Mouse (Mus musculus) left cerebral cortex, postnatal 4 days (tissue): ENCODE measurements around the gene Gm9507. TPM values are rescaled to one million over a fixed set of nuclear protein-coding genes. Genes with fewer than 3 reads are reported as not detected.
"Not testable (repeated sequence)": the region's sequence is repeated elsewhere in the genome, so short reads cannot be mapped to it uniquely, and the experiment has no call there.

Experiments used
- DNase-seq: peaks from one replicate; pipeline ENCODE4 v3.0.0-alpha.2; 2022
- intact Hi-C: fragments of 180-260 bp; cut with DNase I; formaldehyde crosslinking; loops from one replicate; pipeline ENCODE4 v1.15.1; 2025
- total RNA-seq, 2 experiments: library from RNA; stranded (reverse); gene quantifications; 2 replicates each; pipeline ENCODE4 v1.2.3; 2021

The Gm9507 gene
- total RNA-seq = not detected

DNA sequence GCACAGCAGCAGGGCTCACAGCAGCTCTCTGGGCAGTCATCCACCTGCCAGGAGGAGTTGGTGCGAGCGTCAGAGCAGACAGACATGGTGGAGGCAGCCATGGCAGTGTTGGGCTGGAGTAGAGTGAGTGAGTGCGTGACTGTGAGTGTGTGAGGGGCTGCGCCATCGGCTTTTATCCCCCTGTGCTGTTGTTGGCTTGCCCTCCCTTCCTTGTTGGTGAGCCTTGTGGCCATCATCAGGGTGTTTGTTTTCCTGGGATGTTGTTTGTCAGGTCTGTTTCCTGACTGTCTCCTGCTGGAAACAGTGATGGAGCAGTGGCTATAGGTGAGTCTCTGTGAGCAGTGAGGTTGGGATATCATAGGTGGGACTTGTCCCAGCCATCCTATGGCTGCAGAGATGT is at the start of gene Gm9507:
Gm9507 (minus strand) TSS at position 101 of the 400 bp plus-strand sequence.
- intact Hi-C loops = no loop called here
- DNase-seq = no peak

DNA sequence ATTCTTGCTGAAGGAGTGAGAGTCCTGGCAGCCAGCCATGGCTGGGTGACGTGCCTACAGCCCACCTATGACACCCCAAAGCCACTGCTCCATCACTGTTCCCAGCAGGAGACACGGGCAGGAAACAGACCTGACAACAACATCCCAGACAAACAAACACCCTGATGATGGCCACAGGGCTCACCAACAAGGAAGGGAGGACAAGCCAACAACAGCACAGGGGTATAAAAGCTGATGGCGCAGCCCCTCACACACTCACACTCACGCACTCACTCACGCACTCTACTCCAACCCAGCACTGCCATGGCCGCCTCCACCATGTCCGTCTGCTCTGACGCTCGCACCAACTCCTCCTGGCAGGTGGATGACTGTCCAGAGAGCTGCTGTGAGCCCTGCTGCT is 40.9 kb upstream of the Gm9507 start, which contains the start of gene Gm10318:
Gm10318 (plus strand) TSS at position 301 of the 400 bp plus-strand sequence.
- intact Hi-C loops = no loop called here
- DNase-seq = no peak

DNA sequence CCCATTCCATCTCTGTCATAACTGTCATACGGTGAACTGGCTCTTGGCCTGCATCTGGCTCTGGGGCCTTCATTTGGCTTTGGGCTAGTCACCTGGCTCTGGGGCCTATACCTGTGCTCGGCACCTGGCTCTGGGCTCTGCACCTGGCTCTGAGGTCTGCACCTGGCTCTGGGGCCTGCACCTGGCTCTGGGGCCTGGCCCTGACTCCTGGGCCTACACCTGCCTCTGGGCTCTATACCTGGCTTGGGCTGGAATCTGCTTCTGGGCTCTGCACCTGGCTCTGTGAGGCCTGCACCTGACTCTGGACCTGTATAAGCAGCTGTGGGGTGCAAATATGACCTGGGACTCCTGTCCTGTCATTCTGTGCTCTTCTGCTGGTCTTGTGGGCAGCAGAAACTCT is 35.9 kb upstream of the Gm9507 start:
- intact Hi-C loops = no loop called here
- no peak for DNase-seq

DNA sequence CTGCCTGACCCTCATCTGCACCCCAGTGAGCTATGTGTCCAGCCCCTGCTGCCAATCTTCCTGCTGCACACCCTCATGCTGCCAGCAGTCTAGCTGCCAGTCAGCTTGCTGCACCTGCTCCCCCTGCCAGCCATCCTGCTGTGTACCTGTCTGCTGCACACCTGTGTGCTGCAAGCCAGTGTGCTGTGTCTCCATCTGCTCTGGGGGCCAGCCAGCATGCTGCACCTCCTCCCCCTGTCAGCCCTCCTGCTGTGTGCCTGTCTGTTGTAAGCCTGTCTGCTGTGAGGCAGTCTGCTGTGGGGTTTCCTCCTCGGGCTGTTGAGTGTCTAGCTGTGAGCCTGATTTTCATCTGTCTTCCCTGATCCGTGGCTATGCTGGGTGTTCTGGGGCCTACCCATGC is 35.3 kb upstream of the Gm9507 start:
- peak; percentile 47 for DNase-seq
- intact Hi-C loops = no loop called here

GRCm38 (mm10) chr10:77846503-77846902 is 34.9 kb upstream of the Gm9507 start, which contains the start of gene Gm36176:
Gm36176 (plus strand) TSS chr10:77846803.
- DNase-seq = no peak
- intact Hi-C loops = no loop called here

DNA sequence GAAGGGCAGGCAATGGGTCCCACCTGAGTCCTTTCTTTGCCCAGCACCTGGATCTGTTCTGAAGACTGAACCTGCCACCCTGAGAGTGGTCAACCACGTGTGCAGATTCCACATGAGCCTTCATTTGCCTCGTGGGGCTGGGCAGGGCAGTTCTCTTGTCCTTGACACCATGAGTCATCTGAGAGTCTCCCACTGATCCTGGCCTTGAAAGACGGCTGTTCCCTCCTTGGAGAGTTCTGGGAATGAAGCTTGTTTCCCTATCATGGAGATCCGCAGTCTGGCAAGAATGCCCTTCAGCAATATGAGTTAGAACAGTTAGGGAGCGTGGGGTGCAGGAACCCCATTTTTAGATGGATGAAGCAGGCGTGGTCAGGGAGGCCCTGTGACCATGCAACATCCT is 27.4 kb upstream of the Gm9507 start:
- intact Hi-C loops = no loop called here
- DNase-seq = no peak

GRCm38 (mm10) chr10:77835647-77836046 is 24.0 kb upstream of the Gm9507 start, which contains the start of gene Krtap10-10:
Krtap10-10 (plus strand) TSS chr10:77835947.
- intact Hi-C loops = no loop called here
- no peak for DNase-seq

DNA sequence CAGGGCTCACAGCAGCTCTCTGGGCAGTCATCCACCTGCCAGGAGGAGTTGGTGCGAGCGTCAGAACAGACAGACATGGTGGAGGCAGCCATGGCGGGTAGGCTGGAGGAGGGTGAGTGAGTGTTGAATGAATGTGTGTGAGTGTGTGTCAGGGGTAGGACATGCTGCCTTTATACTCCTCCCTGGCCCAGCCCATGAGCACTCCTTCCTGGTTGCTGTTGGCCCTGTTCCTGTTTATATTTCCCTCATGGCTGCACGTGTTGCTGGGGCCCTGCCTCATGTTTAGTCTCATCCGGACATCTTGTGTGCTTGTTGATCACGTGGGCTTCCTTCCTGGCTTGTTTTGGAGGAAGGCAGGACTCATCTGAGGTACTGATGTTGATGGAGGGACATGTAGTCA is 15.3 kb upstream of the Gm9507 start, which contains the start of gene Krtap10-4:
Krtap10-4 (minus strand) TSS at position 145 of the 400 bp plus-strand sequence.
- DNase-seq = no peak
- intact Hi-C loops = no loop called here

DNA sequence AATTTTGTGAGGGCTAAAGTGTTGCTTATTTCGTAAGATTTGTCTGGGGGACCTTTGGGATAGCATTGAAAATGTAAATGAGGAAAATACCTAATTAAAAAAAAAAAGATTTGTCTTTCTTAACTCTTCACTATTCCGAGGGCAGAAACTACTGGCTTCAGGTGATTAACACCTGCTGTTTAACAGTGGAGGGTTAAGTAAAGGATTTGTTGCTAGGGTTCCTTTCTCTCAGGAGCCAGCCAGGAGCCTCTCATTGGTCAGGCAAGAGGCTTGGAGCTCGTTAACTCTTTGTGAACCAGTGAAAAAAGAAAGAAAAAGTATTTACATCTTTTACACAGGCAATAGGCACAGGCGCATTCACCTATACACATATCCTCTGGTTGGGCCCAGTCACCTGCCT is 7.6 kb upstream of the Gm9507 start:
- intact Hi-C loops = no loop called here
- no peak for DNase-seq

DNA sequence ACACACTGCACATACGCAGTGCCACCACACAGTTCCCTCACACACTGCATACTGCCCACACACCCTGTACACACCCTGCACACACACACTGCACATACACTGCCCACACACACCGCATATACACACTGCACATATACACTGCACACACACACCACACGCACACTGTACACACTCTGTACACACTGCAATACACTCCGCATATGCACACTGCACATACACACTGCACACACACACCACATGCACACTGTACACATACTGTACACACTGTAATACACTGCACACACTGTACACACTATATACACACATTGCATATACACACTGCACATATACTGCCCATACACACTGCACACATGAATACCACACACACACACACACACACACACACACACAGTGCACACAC is 6.9 kb upstream of the Gm9507 start:
- intact Hi-C loops = no loop called here
- DNase-seq = no peak

GRCm38 (mm10) chr10:77815514-77815913 is 3.9 kb upstream of the Gm9507 start:
- intact Hi-C loops = no loop called here
- peak; percentile 17 for DNase-seq

DNA sequence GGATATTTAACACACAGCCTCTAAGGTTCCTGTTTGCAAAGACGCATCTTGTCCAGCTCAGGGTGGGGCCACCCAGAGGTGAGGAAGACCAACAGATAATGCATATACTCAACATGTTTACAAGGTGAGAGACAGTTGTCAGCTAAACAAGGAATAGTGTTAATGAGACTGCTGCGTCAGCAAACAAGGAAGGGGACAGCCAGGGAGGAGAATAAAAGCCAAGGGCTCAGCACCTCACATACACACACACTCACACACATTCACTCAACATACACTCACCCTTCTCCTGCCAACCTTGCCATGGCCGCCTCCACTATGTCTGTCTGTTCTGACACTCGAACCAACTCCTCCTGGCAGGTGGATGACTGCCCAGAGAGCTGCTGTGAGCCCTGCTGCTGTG is 2.7 kb upstream of the Gm9507 start, which contains the start of gene Gm2696:
Gm2696 (plus strand) TSS at position 301 of the 400 bp plus-strand sequence.
- intact Hi-C loops = no loop called here
- DNase-seq = no peak

DNA sequence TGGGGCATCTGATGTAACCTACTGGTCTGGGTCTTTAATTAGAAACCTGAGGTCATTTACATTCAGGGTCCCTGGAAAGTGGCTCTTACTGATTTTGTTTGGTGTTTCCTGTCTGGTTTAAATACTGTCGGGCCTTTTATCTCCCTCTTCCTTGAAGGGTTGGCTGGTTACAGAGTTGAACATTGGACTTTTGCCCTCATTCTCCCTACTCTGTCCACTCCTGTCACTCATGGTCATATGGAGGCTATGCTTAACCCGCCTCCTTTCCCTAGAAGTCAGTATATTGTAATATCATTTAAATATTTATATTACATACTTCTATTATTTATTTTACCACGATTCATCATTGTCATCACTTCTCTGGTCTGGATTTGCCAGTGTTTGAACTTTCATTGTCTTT is 7.5 kb downstream of the Gm9507 start:
- no peak for DNase-seq
- intact Hi-C loops = no loop called here

- DNase-seq = no peak
- intact Hi-C loops = no loop called here
Observed at GRCm38 (mm10) chr10:77798921-77799508, 12.6 kb downstream of the Gm9507 start, which contains the start of gene Gm19668. Gm19668 (minus strand) TSS chr10:77799133.

DNA sequence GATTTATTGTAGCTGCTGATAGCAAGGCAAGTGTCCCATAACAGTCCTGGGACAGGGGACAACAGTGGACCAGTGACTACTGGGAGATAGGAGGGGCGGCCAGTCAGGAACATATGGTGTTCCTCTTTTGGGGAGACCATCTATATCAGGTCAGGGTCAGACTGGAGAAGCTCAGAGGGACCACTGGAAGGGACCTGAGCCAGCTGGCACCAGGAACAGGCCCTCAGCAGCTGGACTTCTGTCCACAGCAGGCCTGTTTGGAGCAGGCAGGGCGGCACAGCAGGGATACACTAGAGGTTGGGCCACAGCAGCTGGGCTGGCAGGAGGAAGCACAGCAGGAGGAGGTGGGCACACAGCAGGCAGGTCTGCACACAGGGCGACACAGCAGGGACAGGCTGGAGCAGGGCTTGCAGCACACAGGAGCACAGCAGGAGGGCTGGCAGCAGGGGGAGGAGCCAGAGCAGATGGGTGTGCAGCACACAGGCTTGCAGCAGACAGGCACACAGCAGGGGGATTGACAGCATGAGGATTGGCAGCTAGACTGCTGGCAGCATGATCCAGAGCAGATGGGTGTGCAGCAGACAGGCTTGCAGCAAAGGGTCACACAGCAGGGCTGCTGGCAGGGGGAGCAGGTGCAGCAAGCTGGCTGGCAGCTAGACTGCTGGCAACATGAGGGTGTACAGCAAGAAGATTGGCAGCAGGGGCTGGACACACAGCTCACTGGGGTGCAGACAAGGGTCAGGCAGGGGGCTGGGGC is 13.3 kb downstream of the Gm9507 start:
- peak; percentile 38 for DNase-seq

DNA sequence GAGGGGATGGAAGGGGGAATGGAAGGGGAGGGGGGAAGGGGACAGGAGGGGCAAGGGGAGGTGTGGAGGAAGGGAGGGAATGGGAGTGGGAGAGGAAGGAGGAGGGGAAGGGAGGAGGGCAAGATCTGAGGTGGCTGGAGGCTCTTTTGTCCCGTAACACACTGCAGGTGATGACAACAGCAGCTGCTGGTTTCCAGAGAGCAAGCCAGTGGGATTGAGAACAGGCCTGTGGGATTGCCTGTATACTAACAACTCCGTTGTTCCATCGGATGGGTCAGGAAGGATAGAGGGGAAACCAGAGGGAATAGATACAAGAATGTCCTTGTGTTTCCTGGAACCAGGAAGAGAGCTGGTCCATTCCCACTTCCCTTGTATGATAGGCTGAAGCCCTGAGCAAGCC is 14.0 kb downstream of the Gm9507 start:
- intact Hi-C loops = no loop called here

More for the DNA sequence above, 13.3 kb downstream of the Gm9507 start:
- intact Hi-C loops = not testable (repeated sequence)

DNA sequence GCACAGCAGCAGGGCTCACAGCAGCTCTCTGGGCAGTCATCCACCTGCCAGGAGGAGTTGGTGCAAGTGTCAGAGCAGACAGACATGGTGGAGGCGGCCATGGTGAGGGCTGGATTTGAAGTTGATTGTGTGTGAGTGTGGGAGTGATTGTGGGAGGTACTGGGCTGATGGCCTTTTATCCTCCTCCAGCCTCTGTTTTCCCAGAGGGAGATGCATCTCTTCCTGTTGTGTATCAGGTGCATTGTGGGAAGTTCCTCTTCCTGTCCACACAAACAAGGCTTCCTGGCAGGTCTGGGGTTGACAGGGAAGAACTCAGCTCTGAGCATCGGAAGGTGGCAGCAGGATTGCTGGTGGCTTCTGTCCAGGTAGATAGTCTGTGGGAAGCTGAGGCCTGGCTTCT is 16.7 kb downstream of the Gm9507 start, which contains the start of gene Gm9639:
Gm9639 (minus strand) TSS at position 101 of the 400 bp plus-strand sequence.
- intact Hi-C loops = no loop called here
- DNase-seq = no peak

More for the DNA sequence above, 14.0 kb downstream of the Gm9507 start:
- DNase-seq = no peak

DNA sequence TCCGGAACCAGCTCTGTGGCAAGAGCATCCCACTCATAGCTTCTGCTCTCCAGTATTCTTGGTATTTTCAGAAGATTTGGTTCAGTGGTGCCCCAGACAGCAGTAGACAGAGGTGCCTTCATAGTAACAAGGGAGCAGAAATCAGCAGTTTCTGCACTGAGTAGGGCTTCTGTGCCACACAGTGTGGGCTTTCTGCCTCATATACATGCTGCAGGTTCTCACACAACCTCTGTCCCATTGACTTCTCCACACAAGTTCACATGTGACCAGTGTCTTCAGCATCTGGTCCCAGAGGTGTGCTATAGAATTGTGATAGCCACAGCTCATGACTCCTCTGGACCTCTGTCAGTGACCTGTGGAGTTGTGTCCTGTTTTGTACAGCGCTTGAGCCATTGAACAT is 23.0 kb downstream of the Gm9507 start:
- no peak for DNase-seq
- intact Hi-C loops = no loop called here

- DNase-seq = peak; percentile 14
- intact Hi-C loops = not testable (repeated sequence)
Observed at GRCm38 (mm10) chr10:77787876-77788275, 23.8 kb downstream of the Gm9507 start, which contains the start of gene Gm7137. Gm7137 (minus strand) TSS chr10:77788200.

- intact Hi-C loops, DNase-seq: not testable (repeated sequence)
Observed at GRCm38 (mm10) chr10:77783396-77783795, 28.2 kb downstream of the Gm9507 start.

DNA sequence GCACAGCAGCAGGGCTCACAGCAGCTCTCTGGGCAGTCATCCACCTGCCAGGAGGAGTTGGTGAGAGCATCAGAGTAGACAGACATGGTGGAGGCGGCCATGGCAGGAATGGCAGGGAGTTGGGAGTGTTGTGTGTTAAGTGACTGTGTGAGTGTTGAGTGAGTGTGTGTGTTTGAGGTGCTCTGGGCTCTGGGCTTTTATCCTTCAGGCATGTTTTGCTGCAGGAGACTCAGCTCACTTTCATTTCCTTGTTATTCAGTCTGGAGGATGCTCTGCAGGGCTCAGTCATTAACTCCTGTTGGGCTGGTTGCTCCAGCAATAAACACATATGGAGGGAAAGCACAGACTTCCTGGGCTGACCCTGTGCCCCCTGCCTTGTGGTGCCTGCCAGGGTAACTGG is 29.2 kb downstream of the Gm9507 start, which contains the start of gene Gm3250:
Gm3250 (minus strand) TSS at position 101 of the 400 bp plus-strand sequence.
- DNase-seq, intact Hi-C loops: not testable (repeated sequence)
